Mouse (Mus musculus): ENCODE data around the gene Ppm1l.

Ppm1l gene

DNA sequence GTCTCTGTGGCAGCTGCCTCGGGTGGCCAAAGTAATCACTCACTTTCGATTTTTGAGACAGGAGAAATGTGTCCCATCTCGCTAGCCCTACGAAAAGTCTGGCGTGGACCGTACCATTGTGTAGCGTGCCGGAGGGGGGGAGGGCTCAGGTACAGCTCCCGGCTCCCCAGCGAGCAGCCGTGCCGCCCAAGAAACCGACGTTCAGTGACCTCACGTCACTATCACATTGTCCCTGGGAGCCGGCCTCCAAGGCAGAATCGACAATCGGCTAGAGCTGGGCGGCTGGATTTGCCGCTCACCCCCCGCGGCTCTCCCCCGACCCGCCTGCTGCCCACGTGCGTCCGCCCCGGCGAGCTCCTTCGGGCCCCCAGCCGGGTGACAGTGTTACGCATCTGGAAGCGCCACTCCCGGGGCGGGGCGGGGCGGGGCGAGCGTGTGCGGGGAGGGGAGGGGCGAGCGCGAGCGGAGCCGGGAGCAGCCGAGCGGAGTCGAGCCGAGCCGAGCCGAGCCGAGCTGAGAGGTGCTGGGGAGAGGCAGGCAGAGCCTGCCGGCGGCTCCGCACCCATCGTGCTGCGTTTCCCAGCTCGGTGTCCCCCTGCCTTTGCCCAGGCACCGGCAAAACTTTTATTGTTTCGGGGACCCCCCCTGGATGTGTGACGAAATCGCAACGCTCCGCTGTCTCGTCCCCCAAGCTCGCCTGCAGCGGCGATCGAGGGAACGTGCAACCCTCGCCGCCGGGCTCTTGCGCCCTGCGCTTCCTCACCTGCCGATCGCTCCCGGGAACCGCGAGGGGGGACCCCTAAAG is at the start of gene Ppm1l:
Ppm1l (plus strand) TSS at position 471 of the 805 bp plus-strand sequence.
- peak; percentile 85 to 88 for DNase-seq (ENCODE audit: low read depth in 2 of 2, low spot score in 2 of 2)

DNA sequence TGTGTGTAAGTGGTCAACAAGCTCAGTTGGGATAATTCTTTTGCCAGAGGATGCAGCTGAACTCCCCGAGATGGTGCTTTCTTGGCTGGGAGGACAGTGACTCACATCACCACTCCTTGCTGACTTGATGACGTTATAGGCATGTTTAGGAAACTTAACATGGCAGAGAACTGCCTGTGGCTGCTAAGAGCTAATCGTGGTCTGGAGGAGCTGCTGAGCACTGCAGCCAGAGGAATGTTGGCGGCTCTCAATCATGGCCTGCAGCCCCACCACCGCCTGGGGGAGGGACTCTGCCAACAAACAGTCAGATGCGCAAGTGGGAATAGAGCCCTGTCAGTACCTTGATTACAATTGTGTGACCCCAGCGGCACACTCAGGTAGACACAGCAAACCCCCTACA is 44.8 kb upstream of the Ppm1l start:
- DNase-seq (ENCODE audit: low read depth in 2 of 2, low spot score in 2 of 2) = no peak

DNA sequence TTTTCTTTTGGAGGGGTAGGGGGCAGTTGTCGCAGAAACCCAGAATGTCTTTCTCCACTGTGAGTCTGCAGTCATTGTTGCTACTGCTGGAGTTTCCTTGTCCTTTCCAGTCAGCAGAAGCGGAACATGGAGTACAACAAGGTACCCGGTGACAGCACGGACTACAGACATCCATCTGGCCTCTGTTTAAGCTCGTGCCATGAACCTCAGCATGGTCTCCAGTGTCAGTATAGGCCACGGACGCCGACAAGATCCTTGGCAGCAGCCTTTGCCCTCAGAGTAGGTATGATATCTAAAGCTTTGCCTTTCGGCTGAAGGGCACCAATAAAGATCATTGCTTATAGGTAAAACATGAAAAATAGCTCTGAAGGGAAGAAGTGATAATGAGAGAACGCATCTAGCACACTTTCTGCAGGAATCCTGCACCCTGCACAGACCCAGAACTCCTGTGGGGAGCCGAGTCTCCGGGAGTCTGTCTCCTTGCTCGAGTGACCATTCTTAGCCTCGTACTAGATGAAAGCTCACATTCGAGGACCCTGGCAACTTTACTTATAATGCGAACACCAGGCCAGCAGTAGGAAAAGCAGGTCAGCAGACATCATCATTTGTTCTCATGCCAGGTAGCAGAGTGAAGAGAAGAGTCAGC is 42.5 kb upstream of the Ppm1l start:
- DNase-seq (ENCODE audit: low read depth in 2 of 2, low spot score in 2 of 2) = no peak

DNA sequence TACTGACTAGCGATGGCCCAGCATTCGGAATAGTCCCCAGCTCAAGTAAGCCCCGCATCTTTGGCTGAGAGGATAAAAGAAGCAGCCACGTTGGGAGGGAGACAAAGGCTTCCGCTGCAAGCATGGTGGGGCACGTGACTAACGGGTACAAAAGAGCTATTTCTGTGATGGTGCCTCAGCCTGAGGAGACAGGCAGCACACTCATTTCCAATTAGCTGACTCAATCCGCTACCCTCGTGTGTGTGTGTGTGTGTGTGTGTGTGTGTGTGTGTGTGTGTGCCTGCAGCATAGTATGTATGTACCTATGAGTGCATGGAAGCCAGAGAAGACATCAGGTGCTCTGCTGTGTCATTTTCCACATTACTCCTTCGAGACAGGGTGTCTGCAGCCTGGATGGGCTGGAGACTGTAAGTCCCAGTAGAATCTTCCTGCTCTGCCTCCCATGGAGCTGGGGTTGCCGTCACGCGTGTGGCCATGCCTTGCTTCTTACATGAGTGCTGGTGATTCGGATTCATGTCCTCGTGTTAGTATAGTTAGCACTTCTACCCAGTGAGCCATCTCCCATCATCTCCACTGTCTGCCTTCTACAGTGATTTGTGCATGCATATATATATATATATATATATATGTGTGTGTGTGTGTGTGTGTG is 41.9 kb upstream of the Ppm1l start:
- DNase-seq (ENCODE audit: low read depth in 2 of 2, low spot score in 2 of 2) = no peak

DNA sequence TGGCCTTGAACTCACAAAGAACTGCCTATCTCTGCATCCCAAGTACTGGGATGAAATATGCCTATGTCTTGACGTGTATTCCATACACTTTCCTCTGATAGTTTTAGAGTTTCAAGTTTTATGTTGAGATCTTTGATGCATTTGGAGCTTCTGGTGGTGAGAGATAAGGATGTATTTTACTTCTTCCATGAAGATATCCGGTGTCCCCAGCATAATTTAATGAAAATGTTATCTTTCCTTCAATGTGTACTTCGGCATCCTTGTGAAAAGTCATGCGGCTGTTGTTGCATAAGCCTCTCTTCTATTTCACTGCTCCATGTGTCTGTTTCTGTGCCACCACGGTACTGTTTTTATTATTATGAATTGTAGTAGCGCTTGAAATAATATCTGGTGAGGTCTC is 38.0 kb upstream of the Ppm1l start:
- no peak for DNase-seq (ENCODE audit: low read depth in 2 of 2, low spot score in 2 of 2)

DNA sequence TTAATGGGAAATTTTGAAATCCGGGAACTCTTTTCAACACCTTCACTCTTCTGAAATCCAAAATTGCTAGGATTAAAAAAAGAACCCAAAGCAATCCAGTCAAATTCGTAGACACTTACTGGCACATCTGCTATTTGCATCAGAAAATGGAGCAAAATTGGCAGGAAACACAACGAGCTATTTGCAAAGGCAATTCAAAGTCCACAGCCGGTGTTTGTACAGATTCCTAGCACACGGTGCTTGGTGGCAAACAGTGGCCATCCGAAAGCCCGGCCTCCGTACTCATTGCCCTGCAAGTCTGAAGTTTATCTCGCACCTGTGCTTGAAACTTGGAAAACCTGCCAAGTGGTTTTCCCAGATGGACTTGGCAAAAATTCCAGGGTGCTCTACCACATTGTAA is 34.3 kb upstream of the Ppm1l start:
- no peak for DNase-seq (ENCODE audit: low read depth in 2 of 2, low spot score in 2 of 2)

DNA sequence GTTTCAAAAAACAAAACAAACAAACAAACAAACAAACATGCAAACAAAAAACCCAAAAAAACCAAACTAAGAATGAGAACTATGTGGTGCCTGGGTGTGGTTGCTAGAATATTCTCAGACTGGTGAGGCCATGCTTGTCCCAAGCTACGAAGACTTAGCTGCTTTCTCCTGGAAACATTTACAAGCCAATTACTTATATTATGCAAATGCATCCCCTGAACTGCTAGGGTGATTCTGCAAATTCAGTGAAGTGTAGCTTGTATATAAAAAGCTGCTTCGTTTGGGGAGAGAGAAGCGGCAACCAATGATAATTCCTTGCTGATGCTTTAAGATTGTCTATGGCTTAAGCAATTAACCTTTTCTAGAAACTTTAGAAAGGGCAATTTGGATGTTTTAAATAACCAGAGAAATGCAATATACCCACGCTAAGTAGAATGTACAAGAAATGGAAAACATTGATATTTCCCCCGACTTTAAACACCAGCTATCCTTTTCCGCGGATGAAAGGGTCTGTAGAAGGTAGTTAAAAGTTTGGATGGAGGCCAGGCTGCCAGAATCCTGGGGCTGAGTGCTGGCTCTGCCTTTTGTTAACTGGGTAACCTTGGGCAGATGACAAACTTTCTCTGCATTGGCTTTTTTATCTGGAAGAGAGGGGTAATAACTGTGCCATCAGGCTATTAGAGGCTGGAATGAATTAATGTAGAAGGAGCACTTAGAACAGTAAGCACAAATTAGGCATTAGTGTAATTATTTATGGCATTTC is 33.4 kb upstream of the Ppm1l start:
- DNase-seq (ENCODE audit: low read depth in 2 of 2, low spot score in 2 of 2) = no peak

DNA sequence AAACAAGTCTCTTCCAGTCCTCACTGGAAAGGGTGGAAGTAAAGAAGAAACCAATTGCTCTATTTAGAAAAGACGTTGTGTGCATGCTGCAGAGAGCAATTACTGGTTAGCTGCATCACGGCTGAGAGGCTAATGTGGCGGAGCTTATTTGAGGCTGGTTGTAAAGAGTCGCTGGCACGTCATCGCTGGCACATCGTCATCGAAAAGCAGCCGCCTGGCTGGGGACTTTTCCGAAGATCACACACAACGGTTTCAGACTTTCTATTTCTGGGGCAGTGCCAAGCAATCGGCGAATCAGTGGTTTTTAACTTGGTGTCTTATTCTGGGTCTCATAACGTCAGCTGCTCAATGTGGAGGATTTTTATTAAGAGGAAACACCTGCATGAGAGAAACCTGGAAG is 26.8 kb upstream of the Ppm1l start:
- peak; percentile 62 to 65 for DNase-seq (ENCODE audit: low read depth in 2 of 2, low spot score in 2 of 2)

DNA sequence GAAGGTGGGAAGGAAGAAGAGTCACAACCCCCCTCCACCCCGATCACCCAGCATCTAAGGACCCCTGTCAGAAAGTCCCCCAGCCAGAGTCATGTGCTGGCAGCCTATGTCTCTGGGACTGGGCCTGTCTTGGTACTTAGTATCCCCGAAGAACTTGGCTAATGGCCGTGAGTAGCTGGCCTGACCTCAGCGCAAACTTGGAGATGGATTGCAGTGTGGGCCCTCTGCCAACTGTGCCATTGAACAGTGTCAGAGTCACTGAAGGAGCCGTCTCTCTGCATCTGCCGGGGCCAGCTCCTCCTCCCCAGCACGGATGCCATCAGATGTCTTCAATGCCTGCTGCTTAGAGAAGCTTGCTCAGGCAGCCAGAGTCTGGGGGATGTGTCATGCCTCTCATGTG is 26.4 kb upstream of the Ppm1l start:
- DNase-seq (ENCODE audit: low read depth in 2 of 2, low spot score in 2 of 2) = peak in 1 of 2 experiments; percentile 5

DNA sequence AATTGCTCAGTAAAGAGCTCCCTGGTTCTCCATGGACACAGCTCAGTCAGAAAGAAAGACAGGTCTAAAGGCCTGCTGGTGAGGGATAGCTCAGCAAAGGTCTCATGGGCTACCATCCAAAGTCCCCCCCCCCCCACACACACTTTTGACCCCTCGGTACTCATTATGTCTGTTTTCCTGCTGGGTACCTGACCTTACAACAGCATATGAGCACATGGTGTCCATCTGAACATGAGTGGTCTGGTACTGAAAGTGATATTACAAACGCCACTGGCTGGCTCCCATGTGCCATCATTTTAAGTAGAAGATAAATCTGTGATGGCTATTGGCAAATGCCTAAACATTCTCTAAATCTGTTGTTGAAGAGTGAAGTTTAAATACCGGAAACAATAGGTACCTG is 25.8 kb upstream of the Ppm1l start:
- no peak for DNase-seq (ENCODE audit: low read depth in 2 of 2, low spot score in 2 of 2)

DNA sequence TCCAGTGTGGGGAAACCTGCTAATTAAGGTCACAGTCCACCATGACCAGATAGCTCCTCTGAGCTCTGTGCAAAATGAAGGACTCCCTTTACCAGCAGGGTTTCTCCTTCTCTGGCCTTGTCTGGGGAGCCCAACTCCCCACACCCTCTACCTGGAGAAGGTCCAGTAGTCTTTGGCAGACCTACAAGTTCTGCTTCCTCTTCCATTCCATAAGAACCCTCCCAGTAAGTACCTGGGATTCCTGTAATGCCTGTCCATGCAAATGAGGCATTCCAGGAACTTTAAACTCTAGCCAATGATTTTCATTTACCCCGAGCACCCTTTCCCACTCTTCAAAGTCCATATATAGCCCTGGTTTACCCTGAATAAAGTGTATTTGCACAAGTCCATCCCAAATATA is 24.0 kb upstream of the Ppm1l start:
- DNase-seq (ENCODE audit: low read depth in 2 of 2, low spot score in 2 of 2) = no peak

DNA sequence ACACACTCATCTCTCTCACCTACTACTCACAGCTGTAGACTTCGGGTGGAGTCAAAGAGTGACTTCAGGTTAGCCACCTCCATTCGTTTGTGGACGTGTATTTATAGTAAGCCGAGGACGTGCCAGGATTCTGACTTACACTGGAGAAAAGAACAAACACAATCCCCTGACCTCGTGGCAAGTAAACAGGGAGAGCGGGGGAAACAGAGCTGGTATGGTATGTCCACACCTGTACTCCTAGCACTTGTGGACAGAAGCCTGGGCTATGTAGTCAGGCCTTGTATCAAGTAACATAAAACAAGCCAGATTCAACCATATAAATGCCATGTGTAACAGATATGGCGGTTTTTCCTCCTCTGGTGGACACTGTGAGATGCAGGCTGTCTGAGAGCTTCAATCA is 20.4 kb upstream of the Ppm1l start:
- no peak for DNase-seq (ENCODE audit: low read depth in 2 of 2, low spot score in 2 of 2)

DNA sequence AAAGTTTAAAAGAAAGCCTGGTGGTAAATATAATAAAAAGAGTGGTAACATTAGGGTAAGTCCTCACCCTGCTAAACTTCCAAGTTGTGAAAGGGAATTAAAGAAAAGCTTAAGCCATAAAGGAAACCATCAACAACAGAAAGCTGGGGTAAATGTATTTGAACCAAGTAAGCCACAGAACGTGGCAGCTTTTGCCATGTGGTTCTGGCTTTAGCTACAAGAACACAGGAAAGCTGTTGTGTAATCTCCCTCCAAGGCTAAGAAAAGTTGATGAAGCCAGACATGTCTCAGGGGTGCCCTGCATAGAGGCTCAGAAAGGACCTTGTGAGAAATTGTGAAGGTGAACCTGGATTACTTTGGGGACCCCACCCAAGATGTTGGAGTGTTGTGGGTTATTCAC is 16.5 kb upstream of the Ppm1l start:
- DNase-seq (ENCODE audit: low read depth in 2 of 2, low spot score in 2 of 2) = no peak

DNA sequence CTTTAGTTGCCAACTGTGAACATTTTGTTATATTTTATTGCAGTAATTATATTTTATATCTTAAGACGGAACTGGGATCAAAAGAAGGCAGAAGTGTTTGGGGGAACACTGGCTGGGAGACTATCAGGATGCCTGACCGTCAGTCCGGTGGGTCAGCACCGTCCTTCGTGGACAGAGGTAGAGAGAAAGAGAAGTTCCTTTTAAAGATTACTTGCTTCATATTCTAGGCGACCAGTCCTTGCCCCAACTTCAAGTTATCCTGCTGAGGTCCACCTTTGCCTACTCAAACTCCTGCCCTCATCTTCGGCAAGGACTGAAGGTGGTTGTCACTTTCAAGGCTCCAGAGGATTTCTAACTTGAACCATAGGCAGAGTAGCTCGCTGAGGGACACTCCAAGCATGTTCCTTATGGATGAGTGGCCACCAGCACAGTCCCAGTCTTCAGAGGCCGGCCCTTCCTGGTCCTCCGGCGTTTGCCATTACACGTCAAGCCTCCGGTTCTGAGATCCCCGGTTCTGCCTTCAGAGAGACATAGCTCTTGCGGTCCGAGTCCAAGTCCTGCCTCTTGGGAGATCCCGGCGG is 761 bp upstream of the Ppm1l start:
- DNase-seq (ENCODE audit: low read depth in 2 of 2, low spot score in 2 of 2) = no peak

DNA sequence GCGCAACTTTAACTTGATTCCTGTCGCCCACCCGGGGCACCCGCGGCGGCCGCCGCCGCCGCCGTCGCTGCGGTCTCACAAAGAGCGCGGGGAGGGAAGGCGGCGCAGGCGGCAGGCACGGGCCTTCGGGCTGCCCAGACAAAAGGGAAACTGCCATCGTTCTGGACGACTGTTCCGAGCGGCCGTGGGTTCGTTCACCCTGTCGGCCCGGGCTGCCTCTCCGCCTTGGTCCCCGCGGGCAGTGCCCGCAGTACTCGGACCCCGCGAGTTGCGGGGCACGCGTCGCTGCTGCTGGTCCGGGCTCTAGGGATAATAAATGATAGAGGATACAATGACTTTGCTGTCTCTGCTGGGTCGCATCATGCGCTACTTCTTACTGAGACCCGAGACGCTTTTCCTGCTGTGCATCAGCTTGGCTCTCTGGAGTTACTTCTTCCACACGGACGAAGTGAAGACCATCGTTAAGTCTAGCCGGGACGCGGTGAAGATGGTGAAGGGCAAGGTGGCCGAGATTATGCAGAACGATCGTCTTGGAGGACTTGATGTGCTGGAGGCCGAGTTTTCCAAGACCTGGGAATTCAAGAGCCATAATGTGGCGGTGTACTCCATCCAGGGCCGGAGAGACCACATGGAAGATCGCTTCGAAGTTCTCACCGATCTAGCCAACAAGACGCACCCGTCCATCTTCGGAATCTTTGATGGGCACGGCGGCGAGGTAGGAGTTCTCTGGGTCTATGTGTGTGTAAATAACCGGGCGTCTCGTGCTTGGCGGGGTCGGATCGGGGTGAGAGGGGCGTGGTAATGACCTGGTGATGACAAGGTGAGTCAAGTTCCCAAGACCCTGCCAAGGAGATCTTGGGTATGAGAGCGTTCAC is 827 bp downstream of the Ppm1l start:
- DNase-seq (ENCODE audit: low read depth in 2 of 2, low spot score in 2 of 2) = peak; percentile 2 to 12

DNA sequence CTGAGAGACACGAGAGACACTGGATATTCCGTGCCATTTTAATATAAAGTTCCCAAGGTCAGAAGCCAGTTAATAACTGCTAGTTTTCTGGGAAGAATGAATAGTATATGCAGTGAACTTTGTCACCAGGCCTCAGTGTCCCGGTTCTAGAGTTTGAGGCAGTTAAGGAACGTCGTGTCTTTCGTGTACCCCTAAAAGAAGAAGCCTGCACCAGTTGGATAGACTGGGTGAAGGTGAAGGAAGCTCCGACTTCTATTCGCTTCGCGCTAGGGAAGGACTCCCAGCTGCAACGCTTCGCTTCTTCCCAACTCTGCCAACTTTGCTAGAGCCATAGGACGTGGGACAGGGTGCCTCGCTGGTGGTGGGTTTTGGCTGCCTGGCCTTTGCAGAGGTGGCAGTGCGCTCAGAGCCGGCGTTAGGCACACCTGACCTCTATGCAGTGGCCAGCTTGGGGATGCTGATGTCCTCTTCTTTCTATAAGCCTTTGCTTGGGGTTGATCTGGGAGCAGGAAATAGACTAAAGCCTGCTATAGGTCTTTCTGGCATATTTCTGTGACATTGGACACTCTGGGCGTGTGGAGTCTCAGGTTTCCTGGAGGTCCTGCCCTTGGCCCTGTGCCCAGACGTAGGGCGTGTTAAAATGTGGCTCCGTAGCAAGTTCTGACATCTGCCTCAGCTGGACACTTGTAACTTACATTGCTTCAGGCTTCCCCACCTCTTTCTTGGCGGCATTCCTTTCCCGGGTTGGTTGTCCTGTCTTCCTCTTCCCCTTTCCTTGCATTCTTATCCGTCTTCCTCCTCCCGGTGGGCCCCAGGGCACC is 1.7 kb downstream of the Ppm1l start:
- peak; percentile 6 to 12 for DNase-seq (ENCODE audit: low read depth in 2 of 2, low spot score in 2 of 2)

DNA sequence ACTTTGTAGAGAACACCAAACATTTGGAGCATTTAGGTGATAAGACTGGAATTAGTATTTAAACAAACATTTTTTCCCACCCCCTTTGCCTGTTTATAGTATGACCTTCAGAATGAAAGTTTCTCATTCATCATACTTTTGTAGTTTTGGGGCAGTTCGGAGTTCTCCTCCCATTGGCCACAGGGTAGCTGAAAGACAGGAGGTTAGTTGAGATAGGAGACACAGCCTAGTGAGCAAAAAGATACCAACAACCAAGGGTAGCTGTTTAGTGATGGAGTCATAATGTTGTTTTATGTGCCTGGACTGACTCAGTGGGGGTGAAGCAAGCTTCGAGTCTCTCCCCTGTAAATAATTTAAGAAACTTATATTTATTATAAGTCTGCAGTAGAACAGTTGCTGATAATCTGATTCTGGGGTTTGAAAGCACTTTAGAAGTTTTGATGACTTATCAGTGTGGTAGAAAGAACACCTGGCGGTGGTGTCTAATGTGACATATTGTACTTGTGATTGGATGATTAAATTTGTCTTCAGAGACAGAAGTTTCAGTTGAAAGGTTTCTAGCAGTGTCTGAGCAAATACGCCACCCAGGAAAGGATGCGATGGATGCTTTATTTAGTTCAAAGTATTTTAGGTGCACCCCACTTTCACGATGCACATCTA is 2.5 kb downstream of the Ppm1l start:
- DNase-seq (ENCODE audit: low read depth in 2 of 2, low spot score in 2 of 2) = peak in 1 of 2 experiments; percentile 1

DNA sequence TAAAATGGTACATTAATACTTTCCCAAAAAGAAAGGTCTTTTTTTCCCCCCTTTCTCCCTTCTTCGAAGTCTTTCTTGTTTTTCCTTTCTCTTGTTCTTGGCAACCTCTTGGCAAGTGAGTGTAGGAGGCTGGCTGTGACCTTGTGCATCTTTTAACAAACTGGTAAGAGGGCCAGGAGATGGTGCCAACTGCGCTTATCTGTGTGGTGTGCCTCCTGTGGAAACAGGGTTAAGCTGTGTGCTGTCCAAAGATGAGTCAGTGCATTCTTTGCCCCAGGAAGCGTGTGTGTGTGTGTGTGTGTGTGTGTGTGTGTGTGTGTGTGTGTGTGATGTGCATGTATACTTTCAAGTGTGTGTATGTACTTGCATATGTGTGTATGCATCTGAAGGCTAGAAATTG is 7.3 kb downstream of the Ppm1l start:
- no peak for DNase-seq (ENCODE audit: low read depth in 2 of 2, low spot score in 2 of 2)

DNA sequence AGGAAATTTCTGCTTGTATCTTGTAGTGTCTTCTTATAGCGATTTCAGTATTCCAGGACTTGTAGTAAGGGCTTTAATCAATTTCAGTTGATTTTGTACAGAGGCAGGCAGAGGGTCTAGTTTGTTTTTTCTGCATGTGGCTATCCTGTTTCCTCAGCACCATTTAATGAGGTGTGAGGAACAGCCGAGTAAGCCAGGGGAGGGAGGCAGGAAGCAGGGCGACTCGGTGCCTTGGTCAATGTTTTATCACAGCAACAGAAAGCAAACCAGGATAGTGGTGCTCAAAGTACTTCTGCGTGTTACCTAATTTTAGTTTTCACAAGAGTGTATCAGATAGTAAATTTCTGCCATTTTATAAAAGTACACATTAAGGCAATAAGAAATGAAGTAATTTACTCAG is 13.2 kb downstream of the Ppm1l start:
- no peak for DNase-seq (ENCODE audit: low read depth in 2 of 2, low spot score in 2 of 2)
